Mouse (Mus musculus): ENCODE measurements around the gene Slc25a14.

DNA sequence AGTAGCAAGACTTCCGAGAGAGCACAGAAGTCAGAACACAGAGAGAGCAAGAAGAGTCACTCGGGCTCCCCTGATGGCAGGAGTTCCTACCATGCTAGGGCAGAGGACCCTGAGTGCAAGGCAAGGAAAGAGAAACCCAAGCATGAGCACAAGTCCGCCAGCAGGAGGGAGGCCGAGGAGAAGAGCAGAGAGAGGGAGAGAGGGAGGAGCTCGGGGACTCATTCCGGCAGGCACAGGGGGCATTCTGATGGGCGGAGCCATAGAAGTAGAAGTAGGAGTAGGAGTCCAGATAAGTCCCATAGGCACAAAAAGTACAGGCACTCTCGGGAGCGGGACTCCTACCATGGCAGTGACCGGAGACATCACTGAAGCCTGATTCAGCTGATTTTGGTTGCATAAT, 86.5 kb downstream of the Slc25a14 start:
- TF ChIP-seq CTCF (IDR thresholded peaks at IDR 0.05; ENCODE audit: low read depth, low read length) (no peak), POLR2A (IDR thresholded peaks at IDR 0.05; ENCODE audit: extremely low read depth, insufficient read depth, low read length) (no peak)

Measured in liver, adult 2 months (tissue).